Mouse (Mus musculus) testis, adult 2 months (tissue): Measurements from ENCODE around the gene Xylb. TPM values are rescaled to one million over a fixed set of nuclear protein-coding genes. Genes with fewer than 3 reads are reported as not detected.

Source experiments
- H3K27ac ChIP-seq: fragments of 200-500 bp; 2 replicates; pipeline ENCODE4 v1.5.1; 2012; ENCODE audit warnings: low read depth, low read length; ENCODE audit not compliant: control insufficient read depth, insufficient read depth
- H3K27me3 ChIP-seq: fragments of 200-500 bp; 2 replicates; pipeline ENCODE4 v1.6.1; 2012; ENCODE audit warnings: mild to moderate bottlenecking, low read length, moderate library complexity; ENCODE audit not compliant: control insufficient read depth, insufficient read depth
- H3K36me3 ChIP-seq: fragments of 200-500 bp; 2 replicates; pipeline ENCODE4 v1.6.1; 2012; ENCODE audit warnings: mild to moderate bottlenecking, low read length; ENCODE audit not compliant: control insufficient read depth, insufficient read depth
- H3K4me1 ChIP-seq: fragments of 200-500 bp; 2 replicates; pipeline ENCODE4 v1.6.1; 2012; ENCODE audit warnings: low read length; ENCODE audit not compliant: control insufficient read depth, insufficient read depth
- H3K4me3 ChIP-seq: fragments of 200-500 bp; 2 replicates; pipeline ENCODE4 v1.5.1; 2012; ENCODE audit warnings: low read depth, mild to moderate bottlenecking, low read length, moderate library complexity, mixed read lengths; ENCODE audit not compliant: control insufficient read depth
- CTCF ChIP-seq: fragments of 200-500 bp; IDR thresholded peaks from 2 replicates; pipeline ENCODE4 v1.5.1; 2012; ENCODE audit warnings: low read depth, mild to moderate bottlenecking, inconsistent platforms, low read length, moderate library complexity; ENCODE audit not compliant: control insufficient read depth, insufficient read depth, insufficient replicate concordance
- POLR2A ChIP-seq: fragments of 200-500 bp; IDR thresholded peaks from 2 replicates; pipeline ENCODE4 v1.6.1; 2012; ENCODE audit warnings: low read depth, mild to moderate bottlenecking, inconsistent platforms, low read length, moderate library complexity; ENCODE audit not compliant: control insufficient read depth
- polyA plus RNA-seq: library from polyadenylated mRNA; depleted of rRNA; stranded (reverse); fragments of >200 nt; gene quantifications from 2 replicates; pipeline ENCODE4 v1.2.3, GENCODE M21; 2012; rRNA removed

Xylb gene
- polyA plus RNA-seq = 6.5 and 6.9 TPM in 2 replicates

- no peaks in the 10 kb centered on the region for H3K36me3 ChIP-seq
- peak; percentile 67; the same call in 1 of the 2 replicates for TF ChIP-seq CTCF
- TF ChIP-seq POLR2A = peak; percentile 51
- H3K4me3 ChIP-seq = peak within 1 kb of the TSS; percentile 82
- H3K27ac ChIP-seq = peak within 1 kb of the TSS; percentile 17; the same call in 1 of the 2 replicates
- H3K27me3 ChIP-seq = no peaks in the 10 kb centered on the region
- H3K4me1 ChIP-seq = peaks cover 8% of the 10 kb centered on the region
These were observed at the start of gene Xylb for GRCm38 (mm10) chr9:119357331-119358057. Gene Xylb, plus strand, starts transcription at chr9:119357381.

DNA sequence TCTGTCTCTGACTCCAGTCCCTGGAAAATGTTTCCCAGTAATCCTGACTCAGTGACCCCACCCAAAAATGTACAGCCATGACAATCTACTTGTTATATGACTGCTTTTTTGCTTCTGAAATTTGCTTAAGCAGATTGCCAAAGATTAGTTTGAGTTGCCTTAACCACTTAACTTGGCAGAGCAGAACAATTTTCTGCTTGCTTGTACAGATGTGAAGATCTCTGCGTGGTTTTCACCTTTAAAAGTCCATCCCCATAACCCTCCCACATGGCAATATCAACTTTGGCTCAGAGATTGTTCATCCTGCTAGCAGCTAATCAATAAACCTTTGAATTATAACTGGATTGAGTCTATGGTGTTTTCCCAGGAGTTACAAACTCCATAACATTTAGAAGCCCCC, 48.1 kb upstream of the Xylb start:
- Histone ChIP-seq H3K4me3 (no peak overlapping the region), H3K27me3 (no peaks in the 10 kb centered on the region), H3K36me3 (no peaks in the 10 kb centered on the region), H3K4me1 (no peaks in the 10 kb centered on the region), H3K27ac (no peak overlapping the region)
- TF ChIP-seq POLR2A (no peak), CTCF (no peak)

- Histone ChIP-seq H3K4me3 (no peak overlapping the region), H3K36me3 (no peaks in the 10 kb centered on the region), H3K27ac (no peak overlapping the region), H3K4me1 (no peaks in the 10 kb centered on the region), H3K27me3 (no peaks in the 10 kb centered on the region)
- TF ChIP-seq CTCF (no peak), POLR2A (no peak)
These were observed 44.1 kb upstream of the Xylb start for GRCm38 (mm10) chr9:119313096-119313495.

DNA sequence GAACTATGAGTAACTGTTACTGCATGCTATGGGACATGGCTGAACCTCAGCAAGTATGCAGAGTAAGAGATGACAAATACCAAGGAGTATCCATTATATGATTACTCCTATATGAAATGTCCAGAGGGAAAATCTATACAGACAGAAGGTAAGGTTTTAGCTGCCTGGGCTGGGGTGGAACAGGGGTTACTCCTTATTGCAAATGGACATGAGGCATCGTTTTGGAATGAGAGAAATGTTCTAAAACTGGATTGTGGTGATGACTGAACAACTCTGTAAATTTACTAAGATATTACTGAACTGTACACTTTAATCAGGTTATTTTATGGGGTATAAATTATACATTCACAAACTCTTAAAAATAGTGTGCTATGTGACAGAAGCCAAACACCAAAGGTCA, 38.3 kb upstream of the Xylb start:
- TF ChIP-seq POLR2A = no peak
- TF ChIP-seq CTCF = no peak
- Histone ChIP-seq H3K27me3 (no peaks in the 10 kb centered on the region), H3K4me3 (no peak overlapping the region), H3K36me3 (no peaks in the 10 kb centered on the region), H3K4me1 (peaks cover 12% of the 10 kb centered on the region), H3K27ac (no peak overlapping the region)

GRCm38 (mm10) chr9:119320446-119320845, 36.7 kb upstream of the Xylb start:
- H3K36me3 ChIP-seq = no peaks in the 10 kb centered on the region
- TF ChIP-seq CTCF = no peak
- TF ChIP-seq POLR2A = no peak
- no peak overlapping the region for H3K27ac ChIP-seq
- peaks cover 12% of the 10 kb centered on the region for H3K4me1 ChIP-seq
- no peak overlapping the region for H3K4me3 ChIP-seq
- H3K27me3 ChIP-seq = no peaks in the 10 kb centered on the region

DNA sequence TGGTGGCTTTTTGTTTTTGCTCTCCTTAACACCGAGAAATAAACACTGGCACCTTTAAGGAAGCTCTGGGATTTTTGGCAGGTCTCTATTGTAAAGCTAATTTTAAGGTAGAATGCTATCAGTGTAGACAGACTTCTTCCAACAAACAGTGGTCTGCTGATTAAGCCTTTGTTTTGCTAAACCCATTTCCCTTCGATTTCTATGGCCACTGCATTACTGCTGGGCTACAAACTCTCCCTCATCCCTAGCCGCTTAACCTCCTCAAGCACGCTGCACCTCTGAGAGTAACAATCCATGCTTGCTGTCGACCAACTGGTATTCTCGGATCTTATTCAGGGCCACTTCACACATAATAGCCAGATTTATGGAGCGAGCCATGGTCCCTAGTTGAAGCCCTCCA, 36.2 kb upstream of the Xylb start:
- no peak overlapping the region for H3K4me3 ChIP-seq
- no peak for TF ChIP-seq POLR2A
- no peak for TF ChIP-seq CTCF
- no peaks in the 10 kb centered on the region for H3K27me3 ChIP-seq
- no peak overlapping the region for H3K27ac ChIP-seq
- peaks cover 12% of the 10 kb centered on the region for H3K4me1 ChIP-seq
- H3K36me3 ChIP-seq = no peaks in the 10 kb centered on the region

GRCm38 (mm10) chr9:119321392-119322229, 35.6 kb upstream of the Xylb start:
- no peaks in the 10 kb centered on the region for H3K36me3 ChIP-seq
- TF ChIP-seq POLR2A (no peak), CTCF (no peak)
- H3K27me3 ChIP-seq = no peaks in the 10 kb centered on the region
- peak overlapping the region; percentile 92 for H3K4me3 ChIP-seq
- peak overlapping the region; percentile 95 for H3K27ac ChIP-seq
- peaks cover 12% of the 10 kb centered on the region for H3K4me1 ChIP-seq
